Mouse (Mus musculus) megakaryocyte progenitor cell, adult 5-6 weeks (primary cell): Measurements from ENCODE around the gene Dntt. TPM values are rescaled to one million over a fixed set of nuclear protein-coding genes. Genes with fewer than 3 reads are reported as not detected.

Experiments used
- ATAC-seq: replicated peaks from 2 replicates; pipeline ENCODE4 v1.8.0; 2016; ENCODE audit warnings: mild to moderate bottlenecking, moderate TSS enrichment, inconsistent platforms; ENCODE audit not compliant: poor library complexity
- total RNA-seq, 2 experiments: library from RNA; stranded (forward) in 1 of 2; stranded (reverse) in 1 of 2; fragments of 157-497, 149-512 nt in 1 of 2; fragments of 200-1000 nt in 1 of 2; gene quantifications; 2 replicates each; pipeline versions ENCODE4 v1.2.3 to v1.2.4; 2015 to 2017

Dntt gene
- total RNA-seq, 2 experiments from 2014 or later: 10.0 to 18.3 TPM

DNA sequence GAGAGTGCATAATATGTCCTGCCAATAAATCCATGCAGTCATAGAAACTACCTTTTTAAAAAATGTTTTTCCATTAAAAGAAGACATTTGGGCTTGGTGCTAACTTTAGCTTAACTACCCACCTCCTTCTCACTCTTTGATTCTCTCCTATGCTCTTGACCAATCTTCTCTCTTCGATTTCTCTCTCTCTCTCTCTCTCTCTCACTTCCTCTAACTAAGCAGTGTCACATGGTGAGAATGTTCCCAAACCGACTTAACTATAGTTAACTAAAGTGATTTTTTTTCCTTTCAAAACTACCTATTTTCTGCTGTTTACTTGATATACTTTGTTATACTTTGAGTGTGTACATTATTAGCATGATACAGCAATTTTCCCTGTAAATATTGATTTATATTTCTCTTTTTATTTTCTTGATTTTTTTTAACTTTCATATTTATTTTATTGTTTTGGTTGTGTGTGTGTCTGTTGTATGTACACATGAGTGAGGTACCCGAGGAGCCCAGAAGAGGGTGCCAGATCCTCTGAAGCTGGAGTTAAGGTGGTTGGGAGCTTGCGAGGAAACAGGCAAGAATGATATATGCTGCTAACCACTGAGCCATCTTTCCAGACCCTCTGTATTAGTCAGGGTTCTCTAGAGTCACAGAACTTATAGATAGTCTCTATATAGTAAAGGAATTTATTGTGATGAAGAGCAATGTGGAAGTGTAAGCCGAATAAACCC lies 20.2 kb upstream of the Dntt start:
- ATAC-seq: no peak

DNA sequence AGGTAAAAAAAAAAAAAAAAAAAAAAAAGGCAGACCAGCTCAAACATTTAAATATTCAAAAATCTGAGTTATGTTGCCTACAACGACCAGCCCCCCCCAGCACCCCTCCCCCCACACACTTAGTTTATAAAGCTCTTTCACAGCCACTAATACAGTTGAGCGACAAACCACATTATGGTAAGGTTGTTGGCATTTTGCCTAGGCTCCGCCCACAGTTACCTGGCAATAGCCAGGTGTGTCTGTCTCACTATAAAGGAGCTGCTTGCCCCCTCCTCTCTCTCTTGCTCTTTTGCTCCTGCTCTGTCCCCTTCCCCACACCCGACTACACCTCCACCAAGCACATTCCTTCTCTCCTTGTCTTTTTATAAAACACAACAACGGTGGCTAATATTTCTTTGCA lies 17.4 kb upstream of the Dntt start:
- ATAC-seq: no peak

DNA sequence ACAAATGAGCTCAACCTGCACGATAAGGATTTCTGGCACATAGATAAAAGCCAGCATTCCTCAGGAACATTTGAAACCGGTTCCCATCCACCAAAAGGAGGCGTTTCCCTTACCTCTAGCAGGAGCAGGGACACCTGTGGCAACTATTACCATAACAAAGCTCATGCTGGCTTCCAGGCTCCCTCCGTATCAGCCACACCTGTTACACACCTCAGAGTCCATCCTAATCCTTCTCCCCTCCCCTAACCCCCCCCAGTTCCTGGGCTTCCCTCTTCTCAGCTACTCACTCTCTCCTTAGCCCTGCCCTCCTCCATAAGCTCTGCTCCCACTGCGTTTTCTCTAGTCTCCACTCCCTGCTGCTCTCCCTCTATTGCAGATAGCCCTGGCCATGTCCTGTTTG lies 15.5 kb upstream of the Dntt start:
- no peak for ATAC-seq

DNA sequence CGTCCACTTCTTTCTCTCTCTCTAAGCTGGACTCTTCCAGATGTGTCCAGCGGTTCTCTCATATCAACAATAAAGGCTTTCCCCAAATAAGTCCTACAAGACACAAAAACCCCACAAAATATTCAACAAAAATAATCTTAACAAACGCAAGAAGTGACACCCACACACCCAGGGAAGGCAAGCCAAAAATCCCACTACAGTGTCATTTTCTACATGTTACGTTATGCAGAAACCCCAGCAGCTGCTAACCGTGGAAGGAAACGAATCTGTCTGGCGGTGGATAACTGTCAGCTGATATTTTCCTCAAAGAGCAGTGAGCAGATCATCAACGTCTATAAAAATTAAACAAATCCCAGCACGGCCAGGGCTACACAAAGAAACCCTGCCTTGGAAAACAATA lies 15.1 kb upstream of the Dntt start:
- no peak for ATAC-seq

DNA sequence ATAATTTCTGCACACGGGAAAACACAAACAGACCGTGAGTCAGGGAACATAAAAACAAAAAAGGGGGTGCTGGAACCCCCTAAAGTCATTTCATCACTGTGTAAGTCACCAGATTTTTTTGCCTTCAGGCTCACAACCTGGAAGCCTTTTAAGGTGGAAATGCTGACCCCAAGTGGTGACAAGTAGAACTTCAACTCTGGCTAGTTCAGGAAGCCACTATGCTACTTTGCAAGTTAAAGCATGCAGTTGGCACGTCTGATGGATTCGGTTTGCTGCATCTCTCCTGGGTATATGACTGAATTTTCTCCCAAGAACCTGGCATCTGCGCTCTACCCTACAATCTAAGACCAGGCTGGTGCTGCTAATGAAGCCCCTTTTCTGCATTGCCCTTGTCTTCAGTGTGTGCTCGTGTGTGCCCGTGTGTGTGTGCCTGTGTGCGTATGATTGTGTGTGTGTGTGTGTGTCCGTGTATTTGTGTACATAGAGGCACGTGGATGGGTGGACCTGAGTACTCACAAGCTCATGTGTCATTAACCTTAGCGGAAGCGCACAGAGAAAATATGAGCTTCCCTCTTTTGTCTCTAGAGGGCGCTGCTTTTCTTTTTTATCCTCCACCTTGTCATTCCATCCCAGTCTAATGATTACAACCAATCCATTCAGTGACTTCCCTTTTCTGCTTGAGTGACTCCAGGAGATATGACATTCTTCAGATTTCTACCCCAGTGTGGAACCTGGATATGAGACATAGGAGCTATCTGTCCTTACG lies 12.9 kb upstream of the Dntt start:
- ATAC-seq: peak; percentile 94

DNA sequence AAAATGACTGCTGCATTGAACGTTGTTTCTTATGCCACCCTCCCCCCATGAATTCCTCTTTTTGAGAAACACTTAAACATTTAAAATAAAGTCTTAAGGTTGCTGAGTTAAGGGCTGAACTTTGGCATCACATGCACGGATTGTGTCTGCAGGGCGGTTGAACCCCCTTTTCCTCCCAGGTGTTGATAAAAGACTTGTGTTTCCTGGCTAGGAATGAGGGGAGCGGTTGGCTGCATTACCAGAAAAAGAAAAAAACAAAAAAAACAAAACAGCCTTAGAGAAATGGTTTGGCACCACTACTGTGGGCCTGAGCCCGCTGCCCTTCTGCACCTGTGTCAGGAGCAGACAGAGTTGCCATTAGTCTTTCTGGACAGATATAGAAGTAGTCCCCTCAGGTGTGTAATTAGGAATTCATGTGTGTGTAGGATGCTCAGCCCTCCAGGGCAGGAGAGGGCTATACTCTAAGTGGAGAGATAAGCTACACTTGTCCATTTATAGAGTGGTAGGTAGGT lies 9.9 kb upstream of the Dntt start:
- no peak for ATAC-seq

DNA sequence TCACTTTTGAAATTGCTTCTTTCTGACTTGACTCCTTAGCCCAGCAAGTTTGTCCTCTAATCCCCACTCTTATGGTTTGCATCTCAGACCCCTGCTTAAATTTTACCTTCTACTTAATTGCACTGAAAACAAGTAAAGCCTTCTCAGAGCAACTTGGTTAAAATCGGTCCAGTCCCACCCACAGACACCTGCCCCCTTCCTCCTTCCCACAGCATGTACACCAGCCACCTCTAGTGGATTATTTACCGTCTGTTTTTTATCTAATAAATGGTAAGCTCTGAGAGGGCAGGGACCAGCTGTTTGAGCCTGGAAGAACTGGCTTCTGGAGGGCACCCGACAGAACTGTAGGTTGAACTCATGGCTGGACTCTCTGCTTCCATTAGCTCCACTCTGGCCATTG lies 8.5 kb upstream of the Dntt start:
- ATAC-seq: no peak

DNA sequence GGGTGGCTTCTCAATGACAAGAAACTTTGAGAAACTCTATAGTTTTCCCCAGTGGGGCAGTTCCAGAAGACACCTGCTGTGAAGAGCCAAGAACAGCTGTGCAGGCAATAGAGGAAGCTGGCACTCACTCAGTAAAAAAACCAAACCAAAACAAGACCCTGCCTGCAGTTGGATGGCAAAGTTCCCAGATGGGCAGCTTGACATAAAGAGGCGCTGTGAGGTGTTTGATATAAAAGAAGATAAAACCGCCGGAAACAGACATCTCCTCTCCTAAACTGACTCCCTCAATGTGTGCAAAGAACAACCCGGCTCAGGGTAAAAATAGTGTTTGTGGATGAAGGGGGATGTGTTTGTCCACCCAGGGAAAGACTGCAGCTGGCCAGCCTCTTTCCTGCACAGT lies 6.8 kb upstream of the Dntt start:
- peak; percentile 70 for ATAC-seq

DNA sequence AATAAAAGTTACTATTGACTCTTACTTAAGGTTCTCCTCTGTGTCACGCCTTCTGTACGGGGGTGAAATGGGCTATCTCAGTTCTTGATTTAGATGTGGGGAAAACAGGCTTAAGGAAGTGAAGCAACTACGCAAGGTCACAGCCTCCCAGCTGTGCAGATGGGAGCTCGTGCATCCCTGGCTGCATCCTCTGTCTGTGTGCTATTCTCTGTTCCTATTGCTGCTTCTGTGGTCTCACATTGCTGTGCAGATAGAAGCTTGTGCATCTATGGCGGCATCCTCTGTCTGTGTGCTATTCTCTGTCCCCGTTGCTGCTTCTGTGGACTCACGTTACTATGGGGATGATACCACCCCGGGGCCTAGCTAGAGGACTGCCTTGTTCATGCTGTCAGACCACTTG lies 2.5 kb upstream of the Dntt start:
- ATAC-seq: peak; percentile 48

DNA sequence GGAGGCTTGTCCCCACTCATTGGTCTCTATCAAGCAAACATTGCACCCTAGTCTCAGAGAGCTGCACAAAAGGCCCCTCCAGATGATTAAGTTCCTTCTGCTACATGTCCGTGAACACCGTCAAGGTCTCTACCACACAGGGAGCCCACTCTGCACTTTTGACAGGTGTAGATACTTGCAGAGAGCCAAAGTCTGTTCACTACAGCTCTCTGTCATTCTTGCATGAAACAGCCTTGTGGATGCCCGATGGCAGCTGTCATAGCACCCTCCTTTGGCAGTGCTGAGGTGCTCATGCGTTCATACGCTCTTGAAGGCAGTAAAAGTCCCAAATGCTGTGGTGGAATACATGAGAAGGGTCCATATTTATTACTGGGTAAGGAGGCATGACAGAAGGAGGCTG lies 2.1 kb upstream of the Dntt start:
- ATAC-seq: no peak

DNA sequence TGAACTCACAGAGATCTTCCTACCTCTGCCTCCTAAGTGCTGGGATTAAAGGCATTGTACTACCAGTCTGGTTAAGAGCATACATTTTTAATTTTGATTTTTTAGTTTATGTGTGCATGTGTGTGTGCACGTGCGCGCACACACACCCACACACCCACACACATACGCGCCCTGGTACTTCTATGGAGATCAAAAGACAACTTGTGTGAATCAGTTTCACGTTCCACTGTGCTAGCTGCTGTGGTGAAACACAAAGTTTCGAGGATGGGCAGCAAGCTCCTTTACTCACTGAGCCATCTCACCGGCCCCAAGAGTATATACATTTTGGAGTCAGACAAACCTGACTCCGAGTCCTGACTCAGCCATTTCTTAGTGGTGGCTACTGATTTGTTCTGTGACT lies 1.5 kb upstream of the Dntt start:
- no peak for ATAC-seq

DNA sequence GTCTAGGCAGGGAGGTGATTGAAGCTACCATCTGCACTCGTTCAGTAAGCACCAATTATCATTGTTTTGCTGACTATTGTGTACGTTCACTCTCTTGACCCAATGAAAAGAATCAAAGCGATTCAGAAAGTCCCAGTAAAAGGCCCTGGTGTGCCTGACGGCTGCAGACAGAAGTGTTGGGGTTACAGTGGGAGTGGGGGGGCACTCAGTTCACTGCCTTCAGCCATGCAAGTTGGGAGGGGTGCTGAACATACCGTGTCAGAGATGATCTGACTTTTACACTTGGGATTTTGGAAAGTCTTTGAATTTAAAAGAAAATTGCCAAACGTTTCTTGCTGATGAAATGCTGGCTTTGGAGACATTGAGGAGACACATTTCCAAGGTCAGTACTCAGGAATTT lies 1.1 kb downstream of the Dntt start:
- ATAC-seq: no peak

DNA sequence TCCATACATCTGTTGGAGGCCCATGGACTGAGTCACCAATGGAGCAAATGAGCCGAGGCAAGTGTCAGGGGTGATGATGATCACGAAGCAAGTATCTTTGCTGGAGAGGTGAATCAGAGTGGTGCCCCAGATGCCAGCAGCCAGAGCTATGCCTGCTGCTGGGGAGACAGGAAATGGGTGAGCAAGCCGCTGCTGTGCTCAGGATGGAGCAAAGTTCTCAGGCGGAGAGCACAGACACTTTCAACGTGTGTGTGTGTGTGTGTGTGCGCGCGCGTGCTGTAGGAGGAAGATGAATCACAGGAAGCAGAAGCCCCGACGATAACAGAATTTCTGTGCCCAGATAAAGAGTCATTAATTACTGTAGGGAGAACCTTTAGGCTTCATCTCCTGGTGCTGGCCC lies 1.9 kb downstream of the Dntt start:
- peak; percentile 84 for ATAC-seq

DNA sequence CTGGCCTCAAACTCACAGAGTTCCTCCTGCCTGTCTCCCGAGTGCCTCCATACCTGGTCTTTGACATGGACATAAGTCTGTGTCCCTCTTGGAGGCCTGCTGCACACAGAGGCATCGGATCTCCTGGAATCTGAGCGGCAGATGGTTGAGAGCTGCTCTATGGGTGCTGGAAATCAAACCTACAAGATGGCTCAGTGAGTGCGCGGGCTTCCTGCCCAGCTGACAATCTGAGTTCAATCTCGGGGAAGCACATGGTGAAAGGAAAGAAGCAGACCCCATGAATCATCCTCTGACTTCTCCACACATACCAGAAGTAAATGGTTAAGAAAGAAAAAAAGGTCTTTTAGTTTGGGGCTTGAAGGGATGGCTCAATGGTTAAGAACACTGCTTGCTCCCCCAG lies 2.8 kb downstream of the Dntt start:
- no peak for ATAC-seq

DNA sequence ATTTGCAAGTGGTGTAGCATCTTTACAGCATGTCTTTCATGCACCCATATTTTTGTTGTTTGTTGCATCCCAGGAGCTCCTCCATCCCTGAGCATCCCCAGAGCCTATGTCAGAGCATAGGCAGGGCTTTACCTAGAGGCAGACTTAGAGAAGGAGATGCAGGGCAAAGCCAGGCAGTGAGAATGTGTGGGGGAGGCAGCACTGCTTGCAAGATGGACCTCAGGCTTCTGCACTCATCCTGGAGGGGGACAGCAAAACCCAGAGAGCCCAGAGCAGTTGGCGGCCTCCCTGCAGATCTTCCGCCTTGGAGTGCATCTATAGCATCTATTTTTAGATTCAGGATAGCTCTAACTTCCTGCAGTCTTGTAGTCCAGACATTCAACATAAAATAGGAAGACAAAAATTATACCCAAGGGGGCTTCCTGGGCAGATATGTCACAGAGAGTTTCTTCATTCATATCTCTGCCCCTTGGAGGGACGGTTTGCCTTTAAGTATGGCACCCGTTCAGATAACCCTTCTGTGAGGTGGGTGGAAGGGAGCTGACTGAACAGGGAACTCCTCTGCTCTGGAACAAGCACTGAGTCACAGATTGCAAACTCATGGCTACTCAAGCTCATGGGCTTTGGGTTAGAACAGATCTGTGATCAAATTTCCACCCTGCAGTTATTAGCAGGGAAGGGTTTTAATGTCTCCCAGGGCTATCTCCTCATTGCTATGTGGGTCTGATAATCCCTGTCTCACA lies 6.9 kb downstream of the Dntt start:
- ATAC-seq: 0 out of 2 replicates have a peak, but pooled peaks have one; percentile 29

DNA sequence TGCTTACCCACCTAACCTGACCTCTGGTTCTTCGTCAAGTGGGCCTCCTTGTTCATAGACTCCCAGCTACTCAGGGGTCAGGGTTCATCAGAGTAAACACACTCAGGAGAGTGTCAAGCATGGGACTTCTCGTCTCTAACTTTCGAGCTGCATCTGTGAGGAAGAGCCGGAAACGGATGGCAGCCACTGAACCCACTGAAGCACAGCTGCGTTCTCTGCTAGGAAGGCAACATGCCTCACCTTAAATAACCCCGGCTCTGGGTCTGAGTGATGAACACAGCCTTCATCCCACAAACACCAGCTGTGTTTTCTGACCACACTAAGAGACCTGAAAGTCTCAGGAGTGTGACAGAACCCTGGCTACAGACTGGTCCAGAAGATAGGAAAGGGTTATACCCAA lies 10.0 kb downstream of the Dntt start:
- peak; percentile 88 for ATAC-seq

DNA sequence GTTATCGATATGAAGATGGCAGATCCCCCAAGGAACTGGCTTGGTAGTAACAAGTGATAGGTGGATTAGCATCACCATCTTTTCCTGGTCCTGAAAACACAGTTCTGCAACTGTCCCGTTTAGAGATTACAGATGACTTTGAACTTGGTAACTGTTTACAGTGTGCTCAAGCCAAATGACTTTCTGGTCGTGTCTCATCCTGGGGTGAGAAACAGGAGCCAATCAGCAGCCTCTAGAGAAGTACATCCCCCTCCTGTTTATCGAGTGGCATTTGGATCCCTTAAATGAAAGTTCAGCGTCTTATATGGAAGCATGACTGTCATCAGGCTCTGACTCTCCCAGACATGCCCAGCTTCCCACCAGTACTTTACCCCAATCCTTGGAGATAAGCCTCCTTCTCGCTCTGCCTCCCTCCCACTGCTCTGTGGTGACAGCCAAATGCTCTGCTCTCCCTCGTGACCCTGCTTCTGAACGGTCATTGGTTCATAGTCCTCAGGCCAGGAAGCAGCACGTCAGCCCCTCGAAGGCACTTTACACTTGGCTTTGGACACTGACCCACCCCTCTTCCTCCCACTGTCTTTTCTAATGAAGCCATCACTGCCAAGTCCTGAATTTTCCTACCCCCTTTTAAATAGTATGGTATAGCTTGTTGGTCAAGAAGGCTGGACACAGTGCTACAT lies 16.2 kb downstream of the Dntt start:
- ATAC-seq: no peak

DNA sequence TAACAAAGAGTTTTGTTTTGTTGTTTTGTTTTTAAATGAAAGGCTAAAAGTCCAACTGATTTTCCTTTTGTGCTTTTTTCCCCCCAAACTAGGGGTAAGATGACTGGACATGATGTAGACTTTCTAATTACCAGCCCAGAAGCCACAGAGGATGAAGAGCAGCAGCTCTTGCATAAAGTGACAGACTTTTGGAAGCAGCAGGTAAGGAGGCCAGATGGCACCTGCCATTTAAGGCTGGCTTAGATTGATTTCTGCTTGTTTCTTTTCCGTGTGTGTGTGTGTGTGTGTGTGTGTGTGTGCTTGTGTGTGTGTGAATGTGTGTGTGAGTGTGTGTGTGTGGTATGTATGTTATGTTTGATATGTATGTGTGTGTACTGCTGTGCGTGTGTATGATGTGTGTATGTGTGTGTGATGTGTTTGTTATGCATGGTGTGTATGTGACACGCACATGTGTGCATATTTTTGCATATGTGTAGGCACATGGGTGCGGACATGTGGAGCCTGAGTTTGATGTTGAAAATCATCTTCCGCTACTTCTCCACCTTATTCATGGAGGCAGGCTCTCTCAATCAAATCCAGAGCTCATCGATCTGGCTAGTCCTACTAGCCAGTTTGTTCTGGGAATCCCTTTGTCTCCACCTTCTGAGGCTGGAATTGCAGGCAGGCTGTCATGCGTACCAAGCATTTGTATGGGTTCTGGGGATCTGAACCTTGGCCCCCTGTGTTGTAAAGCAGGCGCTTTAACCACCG lies 18.5 kb downstream of the Dntt start:
- ATAC-seq: no peak

DNA sequence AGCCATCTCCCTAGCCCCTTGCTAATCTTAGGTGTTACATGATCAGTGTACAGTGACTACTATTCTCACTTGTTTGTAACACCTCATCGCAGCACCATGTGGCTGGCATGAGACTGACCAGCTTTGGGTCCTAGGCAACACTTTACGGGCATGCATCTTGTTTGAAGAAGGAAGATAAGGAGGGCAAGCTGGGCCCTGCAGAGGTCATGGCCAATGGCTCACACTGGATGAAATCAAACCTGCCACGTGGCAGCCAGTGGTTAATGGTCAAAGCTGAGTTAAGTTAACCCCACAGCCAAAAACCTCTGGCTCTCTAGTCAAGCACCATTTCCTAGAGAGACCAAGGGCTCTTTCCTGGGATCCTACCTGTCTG lies 19.1 kb downstream of the Dntt start:
- no peak for ATAC-seq

DNA sequence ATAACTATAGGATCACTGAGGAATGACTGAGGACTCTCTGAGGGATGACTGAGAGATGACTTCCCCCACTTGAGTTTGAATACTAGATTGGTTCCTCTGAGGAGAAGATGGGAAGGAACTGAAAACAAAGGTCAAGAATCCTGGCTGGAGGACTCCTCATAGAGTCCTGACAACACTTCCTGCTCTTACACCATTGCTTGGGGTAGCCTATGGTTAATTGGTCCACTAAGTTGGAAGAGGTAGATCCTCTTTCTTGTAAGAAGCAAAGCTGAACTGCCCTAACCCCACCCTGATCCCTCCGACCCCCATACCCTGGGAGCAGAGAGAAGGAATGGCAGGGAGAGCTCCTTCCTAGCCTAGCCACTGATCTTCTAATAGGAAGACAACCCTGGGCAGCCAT lies 22.6 kb downstream of the Dntt start:
- peak; percentile 66 for ATAC-seq

DNA sequence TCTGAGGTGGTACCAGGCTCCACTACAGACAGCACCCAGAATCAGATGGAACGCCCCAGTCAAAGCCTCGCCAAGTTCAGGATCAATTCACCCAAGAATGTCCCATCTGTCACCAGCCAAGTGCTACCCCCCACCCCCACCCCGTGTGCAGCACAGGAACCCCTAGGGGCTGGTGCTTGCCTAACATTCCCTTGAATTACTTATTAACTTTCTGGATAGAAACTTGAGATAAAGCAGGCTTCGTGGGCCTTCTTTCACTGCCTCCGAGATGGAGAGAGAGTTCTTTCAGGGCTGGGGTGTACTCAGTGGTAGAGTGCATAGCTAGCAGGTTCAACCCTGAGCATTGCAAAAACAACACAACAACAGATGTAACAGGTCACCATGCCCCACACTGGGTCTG lies 23.2 kb downstream of the Dntt start:
- no peak for ATAC-seq
